Mouse (Mus musculus) forebrain, embryonic 15.5 days (tissue): ENCODE data around the gene Prdm12. TPM values are rescaled to one million over a fixed set of nuclear protein-coding genes. Genes with fewer than 3 reads are reported as not detected.

ENCODE experiments used
- ATAC-seq: fragments of 200-750 bp; cut with Nextera tagmentation; replicated peaks from 2 replicates; pipeline ENCODE4 v1.8.0; 2017; ENCODE audit warnings: mild to moderate bottlenecking, moderate TSS enrichment, moderate library complexity
- H3K27ac ChIP-seq: fragments of 300-500 bp; sonication (generic); replicated peaks from 2 replicates; pipeline ENCODE4 v1.5.1; 2015; ENCODE audit warnings: mild to moderate bottlenecking, inconsistent platforms
- H3K27me3 ChIP-seq: fragments of 300-500 bp; sonication (generic); 2 replicates; pipeline ENCODE4 v1.6.1; 2015; ENCODE audit warnings: inconsistent platforms
- H3K36me3 ChIP-seq: fragments of 300-500 bp; sonication (generic); 2 replicates; pipeline ENCODE4 v1.6.1; 2015; ENCODE audit warnings: mild to moderate bottlenecking, inconsistent platforms
- H3K4me1 ChIP-seq: fragments of 300-500 bp; sonication (generic); 2 replicates; pipeline ENCODE4 v1.6.1; 2015; ENCODE audit warnings: inconsistent platforms
- H3K4me2 ChIP-seq: fragments of 300-500 bp; sonication (generic); replicated peaks from 2 replicates; pipeline ENCODE4 v1.6.1; 2015; ENCODE audit warnings: mild to moderate bottlenecking, inconsistent platforms
- H3K4me3 ChIP-seq: fragments of 300-500 bp; sonication (generic); 2 replicates; pipeline ENCODE4 v1.5.1; 2015; ENCODE audit warnings: mild to moderate bottlenecking, inconsistent platforms
- H3K9ac ChIP-seq: fragments of 300-500 bp; sonication (generic); replicated peaks from 2 replicates; pipeline ENCODE4 v1.6.1; 2015; ENCODE audit warnings: mild to moderate bottlenecking, inconsistent platforms
- H3K9me3 ChIP-seq: fragments of 300-500 bp; sonication (generic); 2 replicates; pipeline ENCODE4 v1.6.1; 2016; ENCODE audit warnings: inconsistent platforms
- WGBS: fragments of 180-500 bp; shearing (Covaris S2); methylation state at CpG from one replicate; pipeline ENCODE4 v1.1.7; 2015; ENCODE audit warnings: mixed read lengths; 5-methylcytosine and 5-hydroxymethylcytosine counted together
- polyA plus RNA-seq: library from polyadenylated mRNA; unstranded; fragments of >200 nt; fragmentation: Nextera tagmentation; extraction: Ambion mirVana; gene quantifications from 2 replicates; pipeline ENCODE4 v1.2.1, GENCODE M21; 2015

Gene Prdm12
- polyA plus RNA-seq, 1 experiment from 2014 or later: 4.1 TPM

GRCm38 (mm10) chr2:31635281-31636137 is 4.3 kb upstream of the Prdm12 start:
- peak overlapping the region; percentile 50 for H3K4me2 ChIP-seq
- peaks cover 51% of the 10 kb centered on the region for H3K4me1 ChIP-seq
- ATAC-seq: no peak
- 0 out of 2 replicates have a peak overlapping the region, but pooled peaks have one; percentile 9 for H3K9ac ChIP-seq
- under 1% methylated on average over 52 of the region's 52 CpGs for WGBS
- no peaks in the 10 kb centered on the region for H3K36me3 ChIP-seq
- peak overlapping the region; percentile 27 for H3K4me3 ChIP-seq
- no peak overlapping the region for H3K27ac ChIP-seq
- no peaks in the 10 kb centered on the region for H3K9me3 ChIP-seq
- H3K27me3 ChIP-seq: peaks cover 91% of the 10 kb centered on the region

- Histone ChIP-seq H3K9me3 (no peaks in the 10 kb centered on the region), H3K36me3 (no peaks in the 10 kb centered on the region), H3K4me3 (peak overlapping the region; percentile 27), H3K27ac (no peak overlapping the region), H3K4me1 (peaks cover 59% of the 10 kb centered on the region), H3K4me2 (peak overlapping the region; percentile 50), H3K9ac (0 out of 2 replicates have a peak overlapping the region, but pooled peaks have one; percentile 19), H3K27me3 (peaks cover 97% of the 10 kb centered on the region)
- ATAC-seq: no peak
- WGBS: under 1% methylated on average over 48 of the region's 48 CpGs
Observed at GRCm38 (mm10) chr2:31636138-31636741, 3.6 kb upstream of the Prdm12 start.

- Histone ChIP-seq H3K4me3 (peak overlapping the region; percentile 27), H3K9me3 (no peaks in the 10 kb centered on the region), H3K27me3 (peaks cover 98% of the 10 kb centered on the region), H3K36me3 (no peaks in the 10 kb centered on the region), H3K27ac (no peak overlapping the region), H3K4me2 (peak overlapping the region; percentile 50), H3K4me1 (peaks cover 64% of the 10 kb centered on the region), H3K9ac (0 out of 2 replicates have a peak overlapping the region, but pooled peaks have one; percentile 19)
- under 1% methylated on average over 35 of the region's 35 CpGs for WGBS
- ATAC-seq: no peak; the same call in 1 of the 2 replicates
Observed at GRCm38 (mm10) chr2:31636742-31637141, 3.1 kb upstream of the Prdm12 start.

GRCm38 (mm10) chr2:31637311-31637710 is 2.5 kb upstream of the Prdm12 start:
- peaks cover 99% of the 10 kb centered on the region for H3K27me3 ChIP-seq
- under 1% methylated on average over 12 of the region's 12 CpGs for WGBS
- peak overlapping the region; percentile 19; the same call in 1 of the 2 replicates for H3K9ac ChIP-seq
- ATAC-seq: no peak
- H3K4me1 ChIP-seq: peaks cover 69% of the 10 kb centered on the region
- H3K36me3 ChIP-seq: no peaks in the 10 kb centered on the region
- no peak overlapping the region for H3K27ac ChIP-seq
- H3K9me3 ChIP-seq: no peaks in the 10 kb centered on the region
- peak overlapping the region; percentile 27 for H3K4me3 ChIP-seq
- peak overlapping the region; percentile 50 for H3K4me2 ChIP-seq

- no peak overlapping the region for H3K27ac ChIP-seq
- under 1% methylated on average over 22 of the region's 22 CpGs for WGBS
- H3K4me2 ChIP-seq: peak overlapping the region; percentile 50
- H3K9ac ChIP-seq: peak overlapping the region; percentile 19; the same call in 1 of the 2 replicates
- peaks cover 99% of the 10 kb centered on the region for H3K27me3 ChIP-seq
- no peaks in the 10 kb centered on the region for H3K9me3 ChIP-seq
- H3K4me1 ChIP-seq: peaks cover 69% of the 10 kb centered on the region
- peak overlapping the region; percentile 27; the same call in 1 of the 2 replicates for H3K4me3 ChIP-seq
- H3K36me3 ChIP-seq: no peaks in the 10 kb centered on the region
- ATAC-seq: no peak
Observed at GRCm38 (mm10) chr2:31637807-31638206, 2.0 kb upstream of the Prdm12 start.

GRCm38 (mm10) chr2:31638581-31639465 is 1.0 kb upstream of the Prdm12 start:
- no peaks in the 10 kb centered on the region for H3K9me3 ChIP-seq
- no peak overlapping the region for H3K27ac ChIP-seq
- H3K4me3 ChIP-seq: peak overlapping the region; percentile 27; the same call in 1 of the 2 replicates
- H3K27me3 ChIP-seq: peaks cover 98% of the 10 kb centered on the region
- peak overlapping the region; percentile 23 for H3K4me2 ChIP-seq
- peaks cover 69% of the 10 kb centered on the region for H3K4me1 ChIP-seq
- no peaks in the 10 kb centered on the region for H3K36me3 ChIP-seq
- ATAC-seq: 0 out of 2 replicates have a peak, but pooled peaks have one; percentile 33
- 3% methylated on average over 34 of the region's 34 CpGs for WGBS
- no peak overlapping the region; the same call in 1 of the 2 replicates for H3K9ac ChIP-seq

- no peaks in the 10 kb centered on the region for H3K36me3 ChIP-seq
- peak overlapping the region; percentile 25; the same call in 1 of the 2 replicates for H3K4me3 ChIP-seq
Observed at GRCm38 (mm10) chr2:31639466-31639760, 424 bp upstream of the Prdm12 start.

GRCm38 (mm10) chr2:31640609-31641507 is 1.0 kb downstream of the Prdm12 start:
- no peak for ATAC-seq
- peak overlapping the region; percentile 34 for H3K4me2 ChIP-seq
- peaks cover 62% of the 10 kb centered on the region for H3K4me1 ChIP-seq
- peaks cover 90% of the 10 kb centered on the region for H3K27me3 ChIP-seq
- no peak overlapping the region for H3K9ac ChIP-seq
- WGBS: under 1% methylated on average over 48 of the region's 48 CpGs
- peak overlapping the region; percentile 25 for H3K4me3 ChIP-seq
- no peaks in the 10 kb centered on the region for H3K9me3 ChIP-seq
- no peaks in the 10 kb centered on the region for H3K36me3 ChIP-seq
- H3K27ac ChIP-seq: no peak overlapping the region

More at GRCm38 (mm10) chr2:31639466-31639760, 424 bp upstream of the Prdm12 start:
- 0% methylated on average over 13 of the region's 13 CpGs for WGBS
- H3K9ac ChIP-seq: no peak overlapping the region; the same call in 1 of the 2 replicates
- peaks cover 98% of the 10 kb centered on the region for H3K27me3 ChIP-seq
- no peaks in the 10 kb centered on the region for H3K9me3 ChIP-seq
- peak overlapping the region; percentile 23 for H3K4me2 ChIP-seq
- 0 out of 2 replicates have a peak, but pooled peaks have one; percentile 8 for ATAC-seq
- no peak overlapping the region for H3K27ac ChIP-seq
- H3K4me1 ChIP-seq: peaks cover 69% of the 10 kb centered on the region

- Histone ChIP-seq H3K4me1 (peaks cover 55% of the 10 kb centered on the region), H3K4me2 (peak overlapping the region; percentile 34; the same call in 1 of the 2 replicates), H3K4me3 (peak overlapping the region; percentile 25; the same call in 1 of the 2 replicates), H3K36me3 (no peaks in the 10 kb centered on the region), H3K27ac (no peak overlapping the region), H3K9me3 (no peaks in the 10 kb centered on the region), H3K27me3 (peaks cover 86% of the 10 kb centered on the region), H3K9ac (no peak overlapping the region)
- ATAC-seq: no peak
- under 1% methylated on average over 11 of the region's 11 CpGs for WGBS
Observed at GRCm38 (mm10) chr2:31641508-31641830, 1.6 kb downstream of the Prdm12 start.

- Histone ChIP-seq H3K27me3 (peaks cover 86% of the 10 kb centered on the region), H3K9ac (no peak overlapping the region), H3K27ac (no peak overlapping the region), H3K4me1 (peaks cover 51% of the 10 kb centered on the region), H3K36me3 (no peaks in the 10 kb centered on the region), H3K4me2 (no peak overlapping the region), H3K4me3 (peak overlapping the region; percentile 10), H3K9me3 (no peaks in the 10 kb centered on the region)
- WGBS: 5% methylated on average over 18 of the region's 18 CpGs
- ATAC-seq: no peak
Observed at GRCm38 (mm10) chr2:31641929-31642328, 2.1 kb downstream of the Prdm12 start.
